Mouse (Mus musculus) embryonic facial prominence, embryonic 14.5 days (tissue): ENCODE data around the gene Gm28043. TPM values are rescaled to one million over a fixed set of nuclear protein-coding genes. Genes with fewer than 3 reads are reported as not detected.
"Not testable (repeated sequence)": the region's sequence is repeated elsewhere in the genome, so short reads cannot be mapped to it uniquely, and the experiment has no call there.

Experiments used
- ATAC-seq: fragments of 200-750 bp; cut with Nextera tagmentation; 2 replicates; pipeline ENCODE4 v1.8.0; 2017; ENCODE audit warnings: low read depth, moderate number of reproducible peaks, moderate TSS enrichment
- DNase-seq: peaks from one replicate; pipeline ENCODE4 v3.0.0-alpha.2; 2015; ENCODE audit warnings: low spot score
- H3K27ac ChIP-seq: fragments of 300-500 bp; sonication (generic); replicated peaks from 2 replicates; pipeline ENCODE4 v1.5.1; 2014; ENCODE audit warnings: low read depth, mild to moderate bottlenecking, low read length, moderate library complexity
- H3K27me3 ChIP-seq: fragments of 300-500 bp; sonication (generic); replicated peaks from 2 replicates; pipeline ENCODE4 v1.6.1; 2014; ENCODE audit warnings: low read length; ENCODE audit not compliant: control insufficient read depth, insufficient read depth
- H3K36me3 ChIP-seq: fragments of 300-500 bp; sonication (generic); 2 replicates; pipeline ENCODE4 v1.6.1; 2014; ENCODE audit warnings: low read length, mixed read lengths; ENCODE audit not compliant: control insufficient read depth, insufficient read depth
- H3K4me1 ChIP-seq: fragments of 300-500 bp; sonication (generic); 2 replicates; pipeline ENCODE4 v1.6.1; 2014; ENCODE audit warnings: antibody characterized with exemption, low read length; ENCODE audit not compliant: control insufficient read depth, insufficient read depth
- H3K4me2 ChIP-seq: fragments of 300-500 bp; sonication (generic); 2 replicates; pipeline ENCODE4 v1.6.1; 2014; ENCODE audit warnings: low read depth, mild to moderate bottlenecking, low read length, moderate library complexity, mixed read lengths
- H3K4me3 ChIP-seq: fragments of 300-500 bp; sonication (generic); 2 replicates; pipeline ENCODE4 v1.5.1; 2014; ENCODE audit warnings: low read depth, mild to moderate bottlenecking, low read length
- H3K9ac ChIP-seq: fragments of 300-500 bp; sonication (generic); 2 replicates; pipeline ENCODE4 v1.6.1; 2014; ENCODE audit warnings: low read depth, mild to moderate bottlenecking, low read length, moderate library complexity, mixed read lengths
- H3K9me3 ChIP-seq: fragments of 300-500 bp; sonication (generic); 2 replicates; pipeline ENCODE4 v1.6.1; 2016; ENCODE audit warnings: low read length; ENCODE audit not compliant: control insufficient read depth
- WGBS: fragments of 180-500 bp; shearing (Covaris S2); extraction: QIAGEN DNeasy Blood & Tissue Kit; methylation state at CpG from one replicate; pipeline ENCODE4 v1.1.7; 2014; 5-methylcytosine and 5-hydroxymethylcytosine counted together
- polyA plus RNA-seq: library from polyadenylated mRNA; unstranded; fragments of >200 nt; fragmentation: Nextera tagmentation; extraction: Ambion mirVana; gene quantifications from 2 replicates; pipeline ENCODE4 v1.2.1, GENCODE M21; 2014

Gm28043 gene
- polyA plus RNA-seq, 1 experiment from 2014 or later: 2.6 TPM

DNA sequence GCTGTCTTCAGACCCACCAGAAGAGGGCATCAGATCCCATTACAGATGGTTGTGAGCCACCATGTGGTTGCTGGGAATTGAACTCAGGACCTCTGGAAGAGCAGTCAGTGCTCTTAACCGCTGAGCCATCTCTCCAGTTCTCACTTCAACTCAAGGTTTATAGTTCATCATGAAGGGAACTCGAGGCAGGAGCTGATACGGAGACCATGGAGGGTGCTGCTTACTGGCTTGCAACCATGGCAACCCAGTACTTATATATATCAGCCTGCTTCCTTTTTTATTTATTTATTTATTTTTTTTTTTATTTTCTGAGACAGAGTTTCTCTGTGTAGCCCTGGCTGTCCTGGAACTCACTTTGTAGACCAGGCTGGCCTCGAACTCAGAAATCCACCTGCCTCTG, 99.1 kb downstream of the Gm28043 start:
- H3K9me3 ChIP-seq, H3K9ac ChIP-seq, H3K27me3 ChIP-seq, DNase-seq, H3K36me3 ChIP-seq, ATAC-seq, H3K4me3 ChIP-seq, H3K4me2 ChIP-seq, H3K27ac ChIP-seq: not testable (repeated sequence)
- 97% methylated on average over 4 of the region's 4 CpGs for WGBS
- H3K4me1 ChIP-seq: peaks cover 19% of the 10 kb centered on the region

DNA sequence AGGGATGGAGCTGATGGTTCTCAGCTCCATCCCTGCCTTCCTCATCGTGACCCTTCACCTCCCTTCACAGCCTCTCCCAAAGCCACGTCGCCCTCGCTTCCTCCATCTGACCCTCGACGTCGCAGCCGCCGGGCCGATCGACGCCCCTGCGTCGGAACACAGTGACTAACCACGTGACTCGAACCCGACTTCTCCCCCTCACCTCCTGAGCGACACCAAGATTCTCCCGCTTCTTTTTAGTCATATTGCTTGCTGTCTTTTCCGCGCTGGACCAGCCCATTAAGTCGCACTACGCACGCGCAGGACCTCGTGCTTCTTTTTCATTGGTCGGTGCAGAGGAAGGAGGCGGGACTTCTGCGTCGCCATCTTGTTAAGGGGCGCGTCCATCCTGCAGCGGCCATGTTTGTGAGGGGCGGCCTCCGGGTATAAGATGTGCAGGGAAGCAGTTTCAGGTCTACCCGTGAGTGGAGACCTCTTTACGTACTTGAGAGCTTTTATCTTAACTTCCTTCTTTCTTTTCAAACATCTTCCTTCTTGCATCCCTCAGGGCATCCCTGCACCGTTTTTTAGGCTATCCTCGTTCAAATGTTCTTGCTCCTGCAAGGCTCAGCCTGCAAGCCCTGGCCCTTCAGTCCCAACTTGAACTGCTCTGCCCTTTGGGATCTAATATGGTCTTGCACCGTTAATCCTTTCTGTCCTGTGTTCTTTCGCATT, 102.2 kb downstream of the Gm28043 start, which contains the start of gene Ccdc167:
Gene Ccdc167, minus strand, starts transcription at position 313 of the 714 bp plus-strand sequence.
- Histone ChIP-seq H3K9ac (peak within 1 kb of the TSS; percentile 63), H3K4me1 (0 out of 2 replicates have a peak, but pooled peaks cover 5% of the 10 kb centered on the region), H3K4me2 (peak within 1 kb of the TSS; percentile 70), H3K27ac (no peak within 1 kb of the TSS; the same call in 1 of the 2 replicates), H3K36me3 (no peaks in the 10 kb centered on the region), H3K4me3 (peak within 1 kb of the TSS; percentile 52), H3K9me3 (no peaks in the 10 kb centered on the region), H3K27me3 (no peaks in the 10 kb centered on the region)
- ATAC-seq (peak; percentile 97), DNase-seq (peak; percentile 98)
- whole genome bisulfite sequencing: 5% methylated on average over 41 of the region's 41 CpGs

DNA sequence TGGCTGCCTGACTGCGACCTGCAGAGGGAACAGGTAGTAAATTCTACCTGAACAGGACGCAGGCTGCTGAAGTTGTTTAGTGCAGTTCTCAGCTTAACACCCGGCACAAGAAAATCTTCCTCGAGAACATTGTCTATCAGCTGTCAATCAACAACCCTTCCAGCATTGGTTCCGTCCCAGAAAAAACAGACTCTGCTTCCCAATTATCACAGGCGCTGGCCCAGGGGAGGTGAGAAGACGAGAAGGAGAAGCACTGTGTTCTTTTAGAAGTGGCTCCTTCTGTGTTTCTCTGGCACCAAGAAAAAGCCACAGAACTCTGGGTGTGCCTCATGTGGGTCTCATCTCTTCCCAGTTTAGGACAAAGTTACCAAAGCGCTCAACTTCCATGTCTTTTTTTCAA, 104.0 kb downstream of the Gm28043 start:
- no peaks in the 10 kb centered on the region for H3K36me3 ChIP-seq
- H3K27me3 ChIP-seq: no peaks in the 10 kb centered on the region
- H3K4me3 ChIP-seq: no peak overlapping the region
- no peak overlapping the region for H3K27ac ChIP-seq
- H3K9ac ChIP-seq: no peak overlapping the region
- H3K4me1 ChIP-seq: 0 out of 2 replicates have a peak, but pooled peaks cover 3% of the 10 kb centered on the region
- no peak overlapping the region for H3K4me2 ChIP-seq
- H3K9me3 ChIP-seq: no peaks in the 10 kb centered on the region
- ATAC-seq: no peak
- DNase-seq: no peak
- 85% methylated on average over 8 of the region's 8 CpGs for WGBS

DNA sequence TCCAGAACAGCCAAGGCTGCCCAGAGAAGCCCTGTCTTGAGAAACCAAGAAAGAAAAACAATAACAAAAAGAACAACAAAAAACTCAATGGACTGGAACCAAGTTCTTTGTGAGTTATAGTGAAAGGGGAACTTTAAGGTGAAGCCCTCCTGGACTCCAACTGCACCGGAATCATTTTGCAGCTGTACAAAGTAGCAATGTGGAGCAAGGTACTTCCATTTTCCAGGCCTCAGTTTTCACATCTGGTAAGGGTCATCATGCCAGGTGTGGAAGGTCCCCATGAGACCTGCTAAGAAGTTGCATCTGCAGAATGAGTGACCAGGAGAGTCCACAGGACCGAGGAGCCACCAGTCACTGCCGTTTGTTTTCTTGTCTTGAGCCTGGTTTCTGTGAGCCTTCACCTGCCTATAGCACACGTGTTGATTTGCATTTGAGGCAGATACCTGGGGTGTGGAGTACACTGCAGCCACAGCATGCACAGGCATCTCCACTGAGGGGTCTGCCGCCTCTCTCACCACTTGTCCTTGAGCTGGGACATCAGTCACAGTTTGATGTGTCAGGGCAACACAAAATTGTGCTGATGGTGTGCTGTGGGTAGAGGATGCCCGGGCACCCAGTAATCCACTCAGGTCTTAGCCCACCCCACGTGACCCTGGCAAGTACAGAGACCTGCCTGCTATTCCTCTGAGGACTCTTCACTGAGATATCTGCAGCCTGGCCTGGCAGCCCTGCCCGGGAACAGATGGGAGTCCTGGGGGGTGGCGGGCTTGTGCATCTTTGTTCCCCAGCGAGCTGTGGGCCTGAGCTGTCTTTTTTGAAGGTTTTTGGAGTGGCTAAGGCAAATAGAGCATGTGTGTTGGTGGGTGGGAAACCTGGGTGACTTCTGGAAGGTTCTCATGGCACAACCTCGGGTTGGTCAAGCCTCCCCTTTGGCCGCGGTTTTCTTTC, 105.2 kb downstream of the Gm28043 start:
- no peaks in the 10 kb centered on the region for H3K9me3 ChIP-seq
- H3K4me2 ChIP-seq: no peak overlapping the region
- no peak overlapping the region for H3K27ac ChIP-seq
- H3K27me3 ChIP-seq: no peaks in the 10 kb centered on the region
- 74% methylated on average over 13 of the region's 13 CpGs for WGBS
- DNase-seq (no peak), ATAC-seq (no peak)
- H3K4me3 ChIP-seq: no peak overlapping the region
- no peaks in the 10 kb centered on the region for H3K36me3 ChIP-seq
- 0 out of 2 replicates have a peak, but pooled peaks cover 3% of the 10 kb centered on the region for H3K4me1 ChIP-seq
- H3K9ac ChIP-seq: no peak overlapping the region

DNA sequence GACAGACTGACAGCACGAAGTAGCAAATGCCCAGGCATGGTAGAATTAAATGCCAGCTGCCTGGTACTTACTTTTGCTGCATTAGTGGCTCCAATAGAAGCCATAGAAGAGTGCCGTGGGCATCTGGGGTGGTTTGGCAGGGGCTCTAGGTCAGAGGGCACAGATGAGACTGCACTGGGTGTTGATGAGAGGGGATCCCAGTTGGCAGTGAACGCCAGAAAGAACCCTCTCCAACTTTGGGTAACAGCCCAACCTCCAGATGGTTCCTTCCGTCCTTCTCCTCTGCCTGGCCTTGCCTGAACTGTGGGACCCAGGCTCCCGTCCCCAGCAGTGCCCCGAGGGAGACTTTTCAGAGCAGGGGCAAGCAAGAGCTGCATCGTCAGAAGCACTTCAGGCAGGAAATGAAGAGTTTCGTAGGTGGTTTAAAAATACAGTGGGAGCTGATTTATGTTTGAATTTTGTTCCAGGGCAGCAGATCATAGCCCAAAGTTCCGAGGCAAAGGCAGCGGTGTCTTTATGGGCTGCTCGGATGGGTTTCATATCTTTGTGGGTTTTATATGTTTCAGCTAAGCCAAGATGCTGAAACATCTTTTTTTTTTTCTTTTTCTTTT, 106.2 kb downstream of the Gm28043 start:
- DNase-seq (no peak), ATAC-seq (no peak)
- Histone ChIP-seq H3K9me3 (no peaks in the 10 kb centered on the region), H3K4me2 (no peak overlapping the region), H3K4me1 (0 out of 2 replicates have a peak, but pooled peaks cover 3% of the 10 kb centered on the region), H3K27ac (no peak overlapping the region), H3K4me3 (no peak overlapping the region), H3K27me3 (no peaks in the 10 kb centered on the region), H3K9ac (no peak overlapping the region), H3K36me3 (no peaks in the 10 kb centered on the region)
- WGBS: 69% methylated on average over 11 of the region's 11 CpGs

DNA sequence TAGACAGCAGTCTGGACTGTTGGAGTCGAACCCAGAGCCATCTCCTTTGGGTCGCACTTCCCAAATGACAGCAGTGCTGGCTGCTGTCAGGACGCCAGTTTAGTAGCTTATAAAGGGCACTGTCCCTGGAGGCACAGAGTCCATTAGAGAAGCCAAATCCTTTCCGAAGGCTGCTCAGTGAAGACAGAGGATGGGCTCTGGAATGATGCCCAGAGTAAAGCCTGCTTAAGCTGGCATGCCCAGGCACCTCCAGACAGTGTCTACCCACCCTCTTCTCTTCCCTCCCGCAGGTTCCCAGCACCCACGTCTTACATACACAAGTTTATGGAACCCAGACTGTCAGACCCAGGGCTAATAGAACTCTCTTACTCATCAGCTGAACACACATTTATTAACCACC, 109.9 kb downstream of the Gm28043 start:
- H3K4me1 ChIP-seq: no peaks in the 10 kb centered on the region
- ATAC-seq (0 out of 2 replicates have a peak, but pooled peaks have one; percentile 60), DNase-seq (peak; percentile 45)
- no peak overlapping the region for H3K4me3 ChIP-seq
- H3K9me3 ChIP-seq: no peaks in the 10 kb centered on the region
- H3K27me3 ChIP-seq: no peaks in the 10 kb centered on the region
- 55% methylated on average over 6 of the region's 6 CpGs for WGBS
- H3K9ac ChIP-seq: no peak overlapping the region
- no peaks in the 10 kb centered on the region for H3K36me3 ChIP-seq
- no peak overlapping the region for H3K4me2 ChIP-seq
- H3K27ac ChIP-seq: no peak overlapping the region

- Histone ChIP-seq H3K27me3 (no peaks in the 10 kb centered on the region), H3K9ac (no peak overlapping the region), H3K4me1 (no peaks in the 10 kb centered on the region), H3K4me2 (no peak overlapping the region), H3K36me3 (no peaks in the 10 kb centered on the region), H3K9me3 (no peaks in the 10 kb centered on the region), H3K4me3 (no peak overlapping the region), H3K27ac (no peak overlapping the region)
- 72% methylated on average over 6 of the region's 6 CpGs for WGBS
- DNase-seq (no peak), ATAC-seq (no peak)
These were observed 110.4 kb downstream of the Gm28043 start for GRCm38 (mm10) chr17:29725027-29725620.

DNA sequence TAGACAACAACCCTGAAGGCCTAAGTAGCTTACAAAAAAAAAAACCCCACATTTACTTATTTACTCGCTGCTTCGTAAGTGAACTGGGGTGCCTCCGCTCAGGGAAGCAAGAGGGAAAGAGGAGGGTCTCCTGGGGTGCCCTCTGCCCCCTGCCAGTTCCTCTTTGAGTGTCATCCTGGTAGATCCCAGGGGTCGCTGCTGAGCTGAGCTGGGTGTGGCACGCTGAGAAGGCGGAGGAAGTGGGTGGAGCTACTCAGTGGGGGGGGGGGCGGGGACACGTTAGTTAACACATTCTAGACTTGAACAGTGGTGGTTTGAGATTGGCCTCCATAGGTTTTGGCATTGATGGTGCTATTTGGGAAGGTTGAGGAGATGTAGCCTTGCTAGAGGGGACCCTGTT, 113.4 kb downstream of the Gm28043 start:
- Histone ChIP-seq H3K4me1 (peaks cover 4% of the 10 kb centered on the region; the same call in 1 of the 2 replicates), H3K27ac (no peak overlapping the region), H3K4me2 (no peak overlapping the region), H3K9me3 (no peaks in the 10 kb centered on the region), H3K27me3 (no peaks in the 10 kb centered on the region), H3K4me3 (no peak overlapping the region), H3K9ac (no peak overlapping the region), H3K36me3 (no peaks in the 10 kb centered on the region)
- no peak for ATAC-seq
- WGBS: 56% methylated on average over 8 of the region's 8 CpGs
- no peak for DNase-seq
